In genomic region chr7:28966181-28966580, GRCm38 (mm10) we compare ENCODE assay signal across 23 mouse cellular contexts. TPM values are rescaled to one million over a fixed set of nuclear protein-coding genes. Genes with fewer than 3 reads are reported as not detected.
DNase-seq lines count a peak whose midpoint lies in the region; ATAC-seq and TF ChIP-seq lines count a peak whose summit lies in the region.
"Had no signal": no experiment of that assay in that cellular context is flagged by ENCODE, and none has a peak within 500 bp of the region (broad histone marks: within the 10 kb centered on the region; RNA-seq: fewer than 3 reads in every experiment).

No protein-coding gene starts in this region.

- intact Hi-C loops in gastrocnemius, adult 2 months (cut with DNase I) = no loop called here

- no peak overlapping the region for H3K4me3 ChIP-seq in gastrocnemius, adult 2 months
- no peak overlapping the region for H3K4me3 ChIP-seq in heart, postnatal 0 days (ENCODE audit: low read depth, low read length)
- peak overlapping the region; percentile 52 for H3K4me3 ChIP-seq in E14TG2a.4 (replicated peaks; ENCODE audit: low read length)
- H3K4me3 ChIP-seq: embryonic facial prominence, embryonic 10.5 days; heart, adult 2 months; hindbrain, embryonic 12.5 days had no signal

- no peak for TF ChIP-seq CTCF in gastrocnemius, adult 2 months (IDR thresholded peaks at IDR 0.05)
- no peak for TF ChIP-seq CTCF in heart, postnatal 0 days (IDR thresholded peaks at IDR 0.05; ENCODE audit: low read depth)
- TF ChIP-seq CTCF in E14TG2a.4 (conservative IDR thresholded peaks at IDR 0.05; ENCODE audit: low read length) = no peak

- no peaks in the 10 kb centered on the region for H3K27me3 ChIP-seq in heart, postnatal 0 days (ENCODE audit: control insufficient read depth, insufficient read depth, low read length)
- no peaks in the 10 kb centered on the region for H3K27me3 ChIP-seq in E14TG2a.4 (ENCODE audit: insufficient read depth, low read length)
- H3K27me3 ChIP-seq: hindbrain, embryonic 12.5 days had no signal

- 81% methylated on average over 4 of the region's 5 CpGs for WGBS in heart, postnatal 0 days

- no peak for ATAC-seq in heart, postnatal 0 days (ENCODE audit: insufficient read depth, low read depth)
- ATAC-seq: CD4-positive, CD25-positive, alpha-beta regulatory T cell, adult 4 months; forebrain, embryonic 14.5 days; hindbrain, embryonic 16.5 days; inflammation-experienced regulatory T-cells, adult 6 months had no signal

- no peak for DNase-seq in gastrocnemius, adult 2 months
- no peak for DNase-seq in gastrocnemius, adult 18-20 months (ENCODE audit: low spot score)
- no peak for DNase-seq in heart, postnatal 0 days (ENCODE audit: low spot score)
- no peak for DNase-seq in heart, adult 11 months
- DNase-seq in R1 (ENCODE audit: low read depth, low spot score) = peak; percentile 80
- DNase-seq in ovary, postnatal 14 days (ENCODE audit: low spot score) = no peak
- DNase-seq: adrenal gland, postnatal 10 days; B cell, adult 2 months; cerebellum, adult 2 months; cerebellum, postnatal 10 days; gastrocnemius, postnatal 10 days; heart, adult 2 months; heart, postnatal 4 days; kidney, adult 18-20 months had no signal

- no peak for TF ChIP-seq EP300 in heart, postnatal 0 days (IDR thresholded peaks at IDR 0.05; ENCODE audit: low read depth)

- H3K4me1 ChIP-seq in heart, postnatal 0 days (ENCODE audit: control insufficient read depth, insufficient read depth) = peaks cover 4% of the 10 kb centered on the region
- H3K4me1 ChIP-seq in E14TG2a.4 (replicated peaks; ENCODE audit: low read depth, low read length) = peaks cover 82% of the 10 kb centered on the region

- peak overlapping the region; percentile 49; the same call in 1 of the 2 replicates for H3K27ac ChIP-seq in gastrocnemius, adult 2 months
- peak overlapping the region; percentile 8; the same call in 1 of the 2 replicates for H3K27ac ChIP-seq in heart, postnatal 0 days (ENCODE audit: low read depth)
- H3K27ac ChIP-seq: embryonic facial prominence, embryonic 10.5 days; heart, adult 2 months; hindbrain, embryonic 12.5 days had no signal

- H3K4me2 ChIP-seq in heart, postnatal 0 days (ENCODE audit: low read depth, low read length) = no peak overlapping the region
- H3K4me2 ChIP-seq: heart, embryonic 11.5 days; hindbrain, embryonic 12.5 days had no signal

- H3K9ac ChIP-seq in heart, postnatal 0 days (replicated peaks; ENCODE audit: low read depth, low read length) = no peak overlapping the region
- H3K9ac ChIP-seq: hindbrain, embryonic 12.5 days had no signal

- H3K36me3 ChIP-seq in heart, postnatal 0 days (replicated peaks; ENCODE audit: control insufficient read depth, insufficient read depth, low read length) = peaks cover 8% of the 10 kb centered on the region; the same call in 1 of the 2 replicates
- H3K36me3 ChIP-seq in E14TG2a.4 (ENCODE audit: insufficient read depth, low read length) = peaks cover 24% of the 10 kb centered on the region

- H3K9me3 ChIP-seq in heart, postnatal 0 days (replicated peaks; ENCODE audit: control insufficient read depth, low read length) = no peaks in the 10 kb centered on the region
- no peaks in the 10 kb centered on the region for H3K9me3 ChIP-seq in E14TG2a.4 (ENCODE audit: low read length)
- H3K9me3 ChIP-seq: embryonic facial prominence, embryonic 10.5 days; G1E; hindbrain, embryonic 12.5 days had no signal

RNA-seq across cellular contexts. Expression of gene Actn4, which starts 4.0 kb away (rescaled TPM):
- 10 to 100 TPM; 27.1 to 40.2 TPM for total RNA-seq in gastrocnemius, adult 2 months (2021)
- total RNA-seq in gastrocnemius, adult 18-20 months (2021) = 10 to 100 TPM; 29.6 to 46.1 TPM
- total RNA-seq in heart, postnatal 0 days (2014; rRNA removed; ENCODE audit: low replicate concordance) = 120 and 139 TPM in 2 replicates
- 135 and 171 TPM in 2 replicates for polyA plus RNA-seq in heart, postnatal 0 days (2015; fragmentation: Nextera tagmentation; extraction: Ambion mirVana)

RNA-seq across cellular contexts. Expression of gene Eif3k, which starts 15.5 kb away (rescaled TPM):
- 100 to 1,000 TPM; 122 to 141 TPM for total RNA-seq in gastrocnemius, adult 2 months (2021)
- 100 to 1,000 TPM; 128 TPM for total RNA-seq in gastrocnemius, adult 18-20 months (2021)
- total RNA-seq in heart, postnatal 0 days (2014; rRNA removed; ENCODE audit: low replicate concordance) = 366 and 476 TPM in 2 replicates
- 261 and 264 TPM in 2 replicates for polyA plus RNA-seq in heart, postnatal 0 days (2015; fragmentation: Nextera tagmentation; extraction: Ambion mirVana)

RNA-seq across cellular contexts. Expression of gene Map4k1, which starts 15.7 kb away (rescaled TPM):
- under 1 TPM; 0.25 to 0.33 TPM for total RNA-seq in gastrocnemius, adult 2 months (2021)
- total RNA-seq in gastrocnemius, adult 18-20 months (2021) = under 1 TPM; 0.24 to 0.59 TPM
- 0.15 TPM in 1 of 2 replicates, not detected in the other for total RNA-seq in heart, postnatal 0 days (2014; rRNA removed; ENCODE audit: low replicate concordance)
- polyA plus RNA-seq in heart, postnatal 0 days (2015; fragmentation: Nextera tagmentation; extraction: Ambion mirVana) = 1.4 and 1.8 TPM in 2 replicates
